Mouse (Mus musculus) kidney, embryonic 15.5 days (tissue): Measurements from ENCODE around the gene Gm49325. TPM values are rescaled to one million over a fixed set of nuclear protein-coding genes. Genes with fewer than 3 reads are reported as not detected.

Experiments
- ATAC-seq: fragments of 200-750 bp; cut with Nextera tagmentation; replicated peaks from 2 replicates; pipeline ENCODE4 v1.8.0; 2017; ENCODE audit warnings: moderate TSS enrichment; ENCODE audit not compliant: low FRiP score
- H3K27ac ChIP-seq: fragments of 300-500 bp; sonication (generic); 2 replicates; pipeline ENCODE4 v1.5.1; 2015; ENCODE audit warnings: mild to moderate bottlenecking, inconsistent platforms
- H3K27me3 ChIP-seq: fragments of 300-500 bp; sonication (generic); 2 replicates; pipeline ENCODE4 v1.6.1; 2015; ENCODE audit warnings: inconsistent platforms
- H3K36me3 ChIP-seq: fragments of 300-500 bp; sonication (generic); 2 replicates; pipeline ENCODE4 v1.6.1; 2015; ENCODE audit warnings: inconsistent platforms
- H3K4me1 ChIP-seq: fragments of 300-500 bp; sonication (generic); 2 replicates; pipeline ENCODE4 v1.6.1; 2015; ENCODE audit warnings: inconsistent platforms
- H3K4me2 ChIP-seq: fragments of 300-500 bp; sonication (generic); 2 replicates; pipeline ENCODE4 v1.6.1; 2015; ENCODE audit warnings: moderate library complexity, mild to moderate bottlenecking, inconsistent platforms
- H3K4me3 ChIP-seq: fragments of 300-500 bp; sonication (generic); replicated peaks from 2 replicates; pipeline ENCODE4 v1.5.1; 2015; ENCODE audit warnings: mild to moderate bottlenecking, inconsistent platforms
- H3K9ac ChIP-seq: fragments of 300-500 bp; sonication (generic); 2 replicates; pipeline ENCODE4 v1.6.1; 2015; ENCODE audit warnings: mild to moderate bottlenecking, inconsistent platforms
- H3K9me3 ChIP-seq: fragments of 300-500 bp; sonication (generic); replicated peaks from 2 replicates; pipeline ENCODE4 v1.6.1; 2016; ENCODE audit warnings: inconsistent platforms
- WGBS: fragments of 180-500 bp; shearing (Covaris S2); methylation state at CpG from one replicate; pipeline ENCODE4 v1.1.7; 2015; ENCODE audit warnings: mixed read lengths; 5-methylcytosine and 5-hydroxymethylcytosine counted together
- polyA plus RNA-seq: library from polyadenylated mRNA; unstranded; fragments of >200 nt; fragmentation: Nextera tagmentation; extraction: Ambion mirVana; gene quantifications from 2 replicates; pipeline ENCODE4 v1.2.1, GENCODE M21; 2015

Gm49325 gene
- polyA plus RNA-seq = 3.6 and 6.3 TPM in 2 replicates

DNA sequence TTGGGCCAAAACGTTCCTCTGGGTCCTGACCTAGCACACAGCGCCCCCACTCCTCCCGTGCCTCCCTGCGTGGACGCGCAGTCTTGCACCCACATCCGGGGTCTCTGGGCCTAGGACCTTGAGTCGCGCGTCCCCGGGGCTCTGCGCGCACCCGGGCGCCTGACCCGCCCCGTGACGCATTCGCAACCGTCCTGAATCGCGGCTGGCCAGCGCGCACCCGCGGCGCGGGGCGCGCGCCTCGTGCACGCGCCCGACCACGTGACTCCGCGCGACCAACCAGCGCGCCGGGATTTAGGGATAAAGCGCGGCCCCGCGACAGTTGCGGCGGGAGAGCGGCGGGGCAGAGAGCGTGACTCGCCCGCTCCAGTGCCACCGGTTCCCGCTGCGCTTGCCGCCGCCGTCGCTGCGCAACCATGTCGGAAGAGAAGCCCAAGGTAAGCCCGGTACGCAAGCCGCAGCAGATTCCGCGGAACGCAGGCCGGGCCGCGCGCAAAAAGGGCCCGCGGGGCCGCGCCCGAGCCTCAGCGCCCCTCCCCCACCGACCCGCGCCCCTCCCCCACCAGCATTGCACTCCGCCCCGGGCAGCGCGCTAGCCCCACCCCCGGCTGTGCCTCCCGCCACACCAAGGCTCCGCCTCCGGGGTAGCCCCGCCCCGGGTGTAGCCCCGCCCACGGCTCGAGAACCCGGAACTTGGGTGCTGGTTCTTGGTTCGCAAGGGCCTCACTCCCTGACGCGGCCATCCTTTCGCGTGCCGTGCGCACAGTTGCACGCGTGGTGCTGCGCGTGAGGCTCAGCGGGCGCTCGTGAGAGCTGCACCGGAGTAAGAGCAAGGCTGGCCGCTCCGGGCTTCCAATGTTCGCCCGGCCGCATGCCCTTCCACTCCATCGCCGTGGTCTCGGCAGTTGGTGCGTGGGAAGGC lies at the start of gene Gm49325, which contains the start of gene Sumo3:
TSS of gene Gm49325 (plus strand) at position 290 of the 919 bp plus-strand sequence.
TSS of gene Sumo3 (plus strand) at position 190 of the 919 bp plus-strand sequence.
- under 1% methylated on average over 108 of the region's 119 CpGs for WGBS
- Histone ChIP-seq H3K9me3 (no peaks in the 10 kb centered on the region; the same call in none of the 2 replicates), H3K27me3 (no peaks in the 10 kb centered on the region), H3K27ac (peak within 1 kb of the TSS; percentile 99), H3K4me3 (peak within 1 kb of the TSS; percentile 63), H3K4me1 (peaks cover 27% of the 10 kb centered on the region), H3K36me3 (peaks cover 30% of the 10 kb centered on the region), H3K4me2 (peak within 1 kb of the TSS; percentile 84), H3K9ac (peak within 1 kb of the TSS; percentile 65)
- peak; percentile 89 for ATAC-seq

DNA sequence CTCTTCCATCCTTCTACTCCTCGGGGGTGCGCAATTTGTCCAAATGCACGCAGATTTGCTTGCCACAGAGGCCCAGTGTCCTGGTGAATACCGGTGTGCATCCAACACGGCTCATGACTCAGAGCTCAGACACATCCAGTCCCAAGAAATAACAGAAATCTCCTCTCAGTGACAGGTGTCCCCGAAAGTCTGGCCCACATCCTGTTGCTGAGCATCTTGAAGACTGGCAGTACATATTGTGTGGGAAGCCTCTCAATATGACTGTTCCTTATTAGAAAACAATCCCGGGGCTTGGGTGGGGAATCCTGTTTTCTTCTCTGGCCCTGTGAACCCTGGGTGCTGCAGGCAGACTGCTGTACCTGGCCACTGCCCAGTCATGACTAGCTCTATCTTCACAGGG lies 49.4 kb upstream of the Gm49325 start:
- WGBS = 86% methylated on average over 7 of the region's 7 CpGs

DNA sequence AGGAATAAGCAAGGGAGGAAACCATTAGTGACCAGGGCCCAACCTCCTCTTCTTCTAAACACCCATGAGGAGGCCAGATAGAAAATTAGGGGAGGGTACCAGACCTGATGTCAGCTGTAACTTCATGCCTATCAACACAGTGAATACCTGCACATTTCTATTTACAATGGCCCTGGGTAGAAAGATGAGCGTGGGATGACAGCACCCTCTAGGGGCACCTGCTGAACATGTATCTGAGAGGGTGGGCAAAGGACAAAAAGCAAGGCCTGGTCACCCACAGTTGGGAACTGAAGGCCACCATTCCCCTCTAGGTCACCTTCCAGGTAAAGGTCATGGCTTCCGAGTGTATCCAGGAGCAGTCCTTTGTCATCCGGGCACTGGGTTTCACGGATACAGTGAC lies 48.4 kb upstream of the Gm49325 start:
- 81% methylated on average over 4 of the region's 4 CpGs for WGBS
- Histone ChIP-seq H3K9me3 (no peaks in the 10 kb centered on the region), H3K9ac (no peak overlapping the region), H3K4me1 (no peaks in the 10 kb centered on the region), H3K27me3 (no peaks in the 10 kb centered on the region), H3K4me3 (no peak overlapping the region), H3K4me2 (no peak overlapping the region), H3K36me3 (no peaks in the 10 kb centered on the region), H3K27ac (no peak overlapping the region)
- ATAC-seq = no peak

More for the DNA sequence above, 49.4 kb upstream of the Gm49325 start:
- H3K27ac ChIP-seq = no peak overlapping the region
- no peaks in the 10 kb centered on the region for H3K36me3 ChIP-seq
- H3K4me1 ChIP-seq = no peaks in the 10 kb centered on the region
- H3K27me3 ChIP-seq = no peaks in the 10 kb centered on the region
- H3K9ac ChIP-seq = no peak overlapping the region
- no peak overlapping the region for H3K4me2 ChIP-seq
- H3K9me3 ChIP-seq = no peaks in the 10 kb centered on the region
- ATAC-seq = no peak
- H3K4me3 ChIP-seq = no peak overlapping the region

DNA sequence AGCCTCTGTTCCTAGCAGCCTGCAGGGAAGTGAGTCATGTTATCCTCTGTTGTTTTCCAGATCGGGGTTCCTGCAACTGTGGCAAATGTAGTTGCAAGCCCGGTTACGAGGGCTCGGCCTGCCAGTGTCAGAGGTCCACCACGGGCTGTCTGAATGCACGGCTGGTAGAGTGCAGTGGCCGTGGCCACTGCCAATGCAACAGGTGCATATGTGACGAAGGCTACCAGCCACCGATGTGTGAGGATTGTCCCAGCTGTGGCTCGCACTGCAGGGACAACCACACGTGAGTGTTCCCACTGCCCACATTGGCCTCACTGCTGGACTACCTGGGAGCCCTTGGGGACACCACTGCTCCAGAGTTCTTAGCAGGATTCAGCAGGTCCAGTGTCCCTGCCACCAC lies 45.9 kb upstream of the Gm49325 start:
- Histone ChIP-seq H3K4me1 (no peaks in the 10 kb centered on the region), H3K4me3 (no peak overlapping the region), H3K4me2 (no peak overlapping the region), H3K9ac (no peak overlapping the region), H3K36me3 (no peaks in the 10 kb centered on the region), H3K9me3 (no peaks in the 10 kb centered on the region), H3K27me3 (no peaks in the 10 kb centered on the region), H3K27ac (no peak overlapping the region)
- ATAC-seq = no peak
- 90% methylated on average over 11 of the region's 11 CpGs for WGBS

DNA sequence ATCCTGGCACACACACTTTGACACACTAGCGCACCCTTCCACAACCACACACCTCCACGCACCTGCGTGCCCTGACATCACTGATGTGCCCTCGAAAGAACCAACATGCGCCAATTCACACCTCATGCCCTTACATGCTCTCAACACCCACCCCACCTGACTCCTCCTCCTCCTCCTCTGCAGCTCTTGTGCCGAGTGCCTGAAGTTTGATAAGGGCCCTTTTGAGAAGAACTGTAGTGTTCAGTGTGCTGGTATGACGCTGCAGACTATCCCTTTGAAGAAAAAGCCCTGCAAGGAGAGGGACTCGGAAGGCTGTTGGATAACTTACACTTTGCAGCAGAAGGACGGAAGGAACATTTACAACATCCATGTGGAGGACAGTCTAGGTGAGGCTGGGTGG lies 45.2 kb upstream of the Gm49325 start:
- no peak overlapping the region for H3K9ac ChIP-seq
- no peak overlapping the region for H3K27ac ChIP-seq
- ATAC-seq = no peak
- no peaks in the 10 kb centered on the region for H3K36me3 ChIP-seq
- 86% methylated on average over 9 of the region's 9 CpGs for WGBS
- no peaks in the 10 kb centered on the region for H3K9me3 ChIP-seq
- H3K4me2 ChIP-seq = no peak overlapping the region
- H3K27me3 ChIP-seq = no peaks in the 10 kb centered on the region
- H3K4me1 ChIP-seq = no peaks in the 10 kb centered on the region
- no peak overlapping the region for H3K4me3 ChIP-seq

DNA sequence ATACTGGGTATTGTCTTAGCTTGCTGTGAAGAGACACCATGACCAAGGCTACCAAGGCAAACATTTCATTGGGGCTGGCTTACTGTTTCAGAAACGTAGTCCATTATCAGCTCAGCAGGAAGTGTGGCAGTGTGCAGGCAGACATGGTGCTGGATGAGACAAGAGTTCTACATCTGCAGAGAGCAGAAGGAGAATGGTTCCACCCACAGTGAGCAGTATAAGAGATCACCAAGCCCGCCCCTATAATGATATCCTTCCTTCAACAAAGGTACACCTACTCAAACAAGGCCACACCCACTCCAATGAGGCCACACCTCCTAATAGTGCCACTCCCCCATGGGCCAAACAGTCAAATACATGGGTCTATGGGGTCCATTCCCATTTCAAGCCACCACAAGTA lies 44.5 kb upstream of the Gm49325 start:
- no peak overlapping the region for H3K4me3 ChIP-seq
- WGBS = 75% methylated on average over 2 of the region's 2 CpGs
- no peak for ATAC-seq

DNA sequence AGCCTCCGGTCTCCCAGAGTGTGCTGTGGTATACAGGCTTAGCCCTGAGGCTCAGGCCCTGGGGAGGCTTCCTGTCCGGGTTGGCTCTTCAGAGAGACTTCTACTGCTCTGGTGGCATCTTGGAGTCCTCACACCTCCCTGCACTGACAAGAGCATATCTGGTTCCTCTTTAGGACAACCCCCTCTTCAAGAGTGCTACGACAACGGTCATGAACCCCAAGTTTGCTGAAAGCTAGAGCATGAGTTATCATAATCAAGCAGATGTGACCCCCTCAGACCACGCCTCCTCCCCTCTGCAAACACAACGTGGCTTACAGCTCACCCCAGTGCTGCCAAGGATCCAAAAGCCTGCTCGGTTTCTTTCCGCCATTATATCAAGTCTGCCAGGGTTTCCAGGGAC lies 41.0 kb upstream of the Gm49325 start:
- Histone ChIP-seq H3K9ac (no peak overlapping the region), H3K4me2 (no peak overlapping the region), H3K4me3 (no peak overlapping the region), H3K27me3 (no peaks in the 10 kb centered on the region), H3K9me3 (no peaks in the 10 kb centered on the region), H3K27ac (no peak overlapping the region), H3K36me3 (no peaks in the 10 kb centered on the region), H3K4me1 (peaks cover 15% of the 10 kb centered on the region)
- ATAC-seq = no peak
- 85% methylated on average over 8 of the region's 8 CpGs for WGBS

More for the DNA sequence above, 44.5 kb upstream of the Gm49325 start:
- Histone ChIP-seq H3K9ac (no peak overlapping the region), H3K4me2 (no peak overlapping the region), H3K27me3 (no peaks in the 10 kb centered on the region), H3K9me3 (no peaks in the 10 kb centered on the region), H3K36me3 (no peaks in the 10 kb centered on the region), H3K4me1 (no peaks in the 10 kb centered on the region), H3K27ac (no peak overlapping the region)

DNA sequence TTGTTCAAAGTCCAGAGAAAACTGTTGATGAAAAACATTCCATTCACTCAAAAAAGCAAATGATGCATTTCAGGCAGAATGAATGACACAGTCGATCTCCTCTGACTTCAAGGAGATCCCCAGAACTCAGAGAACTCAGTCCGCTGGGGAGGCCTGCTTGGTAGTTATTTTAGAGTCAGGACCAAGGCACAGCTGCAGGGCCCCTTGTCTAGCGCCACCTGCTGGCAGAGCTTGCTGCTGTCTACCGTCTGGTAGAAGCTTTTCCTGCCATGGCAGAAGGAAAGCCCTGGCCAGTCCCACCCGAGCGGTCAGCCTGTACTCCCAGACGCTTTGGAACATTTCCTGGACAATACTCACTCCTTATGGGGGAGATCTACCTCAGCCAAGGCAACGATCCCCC lies 39.3 kb upstream of the Gm49325 start:
- Histone ChIP-seq H3K27me3 (no peaks in the 10 kb centered on the region), H3K4me1 (peaks cover 15% of the 10 kb centered on the region), H3K9me3 (no peaks in the 10 kb centered on the region), H3K4me3 (no peak overlapping the region), H3K9ac (no peak overlapping the region), H3K27ac (no peak overlapping the region), H3K36me3 (no peaks in the 10 kb centered on the region), H3K4me2 (no peak overlapping the region)
- 31% methylated on average over 8 of the region's 8 CpGs for WGBS
- ATAC-seq = 0 out of 2 replicates have a peak, but pooled peaks have one; percentile 19

DNA sequence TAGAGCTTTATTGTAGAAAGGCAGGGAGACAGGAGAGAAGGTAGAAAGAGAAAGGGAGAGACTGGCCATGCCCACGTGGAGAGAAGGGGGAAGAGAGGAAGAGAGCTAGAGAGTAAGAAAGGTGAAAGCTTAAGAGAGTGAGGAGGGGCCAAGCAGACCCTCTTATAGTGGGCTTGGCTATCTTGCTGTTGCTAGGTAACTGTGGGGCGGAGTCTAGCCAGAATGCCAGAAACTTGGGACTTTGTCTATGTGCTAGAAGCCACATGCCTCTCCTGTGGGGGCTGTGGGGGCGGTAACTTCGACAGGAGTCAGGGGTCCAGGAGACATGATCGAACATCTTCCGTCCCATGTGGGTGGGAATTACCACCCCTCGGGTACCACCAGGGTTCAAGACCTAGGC lies 36.5 kb upstream of the Gm49325 start:
- no peak overlapping the region for H3K27ac ChIP-seq

DNA sequence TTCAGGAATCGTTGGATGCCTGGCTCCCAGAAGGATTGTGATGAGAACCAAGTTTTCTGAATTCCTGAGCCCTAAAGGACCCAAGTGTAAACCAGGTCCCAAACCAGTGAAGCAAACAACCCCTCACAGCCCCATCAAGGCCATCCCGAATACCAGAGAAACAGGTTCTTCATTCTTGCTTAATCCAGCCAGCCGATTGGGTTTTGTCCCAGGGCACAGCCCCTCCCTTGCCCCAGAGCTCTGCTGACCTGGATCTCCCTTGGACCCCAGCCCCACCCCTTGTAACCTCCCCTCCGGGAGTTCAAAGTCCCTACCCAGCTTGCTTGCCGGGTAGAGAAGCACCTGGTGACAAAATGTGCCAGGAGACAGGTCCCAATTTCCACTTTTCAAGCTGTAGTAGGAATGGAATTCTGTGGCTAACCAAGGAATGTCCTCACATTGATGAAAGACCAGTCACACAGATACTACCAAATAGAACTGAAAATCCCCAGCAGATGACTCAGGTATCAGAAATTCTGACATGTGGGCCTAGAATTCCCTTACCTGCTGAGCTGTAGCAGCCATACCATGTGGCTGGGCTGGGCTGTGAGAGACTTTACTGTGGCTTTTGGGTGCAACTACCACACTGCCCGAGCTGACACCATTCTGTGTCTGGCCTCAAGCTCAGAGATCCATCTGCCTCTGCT lies 35.9 kb upstream of the Gm49325 start:
- no peak overlapping the region for H3K4me2 ChIP-seq
- no peaks in the 10 kb centered on the region for H3K36me3 ChIP-seq
- H3K27me3 ChIP-seq = no peaks in the 10 kb centered on the region
- H3K9me3 ChIP-seq = no peaks in the 10 kb centered on the region
- peak overlapping the region; percentile 50; the same call in 1 of the 2 replicates for H3K27ac ChIP-seq
- no peak overlapping the region for H3K9ac ChIP-seq
- no peak overlapping the region for H3K4me3 ChIP-seq
- WGBS = 44% methylated on average over 6 of the region's 6 CpGs
- ATAC-seq = 0 out of 2 replicates have a peak, but pooled peaks have one; percentile 40
- peaks cover 25% of the 10 kb centered on the region for H3K4me1 ChIP-seq

More for the DNA sequence above, 36.5 kb upstream of the Gm49325 start:
- Histone ChIP-seq H3K36me3 (no peaks in the 10 kb centered on the region), H3K4me2 (no peak overlapping the region), H3K27me3 (no peaks in the 10 kb centered on the region), H3K4me3 (no peak overlapping the region), H3K4me1 (peaks cover 25% of the 10 kb centered on the region), H3K9me3 (no peaks in the 10 kb centered on the region), H3K9ac (no peak overlapping the region)
- no peak for ATAC-seq
- WGBS = 41% methylated on average over 7 of the region's 7 CpGs

DNA sequence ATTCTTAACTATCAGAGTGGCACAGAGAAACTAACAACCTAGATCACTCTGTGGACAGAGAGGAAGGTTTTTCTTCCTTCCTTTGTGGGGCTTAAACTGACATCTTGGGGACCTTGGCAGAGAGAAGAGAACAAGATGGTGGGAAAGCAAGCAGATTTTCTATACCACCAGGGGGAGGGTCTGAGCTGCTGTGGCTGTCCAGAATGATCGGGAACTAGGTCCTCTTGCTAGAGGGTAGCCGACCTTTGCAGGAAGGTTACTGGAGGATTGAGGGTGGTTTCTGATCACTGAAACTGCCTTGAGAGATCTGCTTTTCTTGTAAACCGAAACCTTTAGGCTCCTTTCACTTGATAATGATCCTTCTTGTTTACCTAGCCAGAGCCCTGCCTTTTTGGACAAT lies 33.8 kb upstream of the Gm49325 start:
- Histone ChIP-seq H3K9ac (no peak overlapping the region), H3K4me3 (no peak overlapping the region), H3K27me3 (no peaks in the 10 kb centered on the region), H3K27ac (no peak overlapping the region), H3K36me3 (no peaks in the 10 kb centered on the region), H3K4me2 (no peak overlapping the region), H3K4me1 (peaks cover 25% of the 10 kb centered on the region), H3K9me3 (no peaks in the 10 kb centered on the region)
- 21% methylated on average over 3 of the region's 3 CpGs for WGBS
- no peak for ATAC-seq

DNA sequence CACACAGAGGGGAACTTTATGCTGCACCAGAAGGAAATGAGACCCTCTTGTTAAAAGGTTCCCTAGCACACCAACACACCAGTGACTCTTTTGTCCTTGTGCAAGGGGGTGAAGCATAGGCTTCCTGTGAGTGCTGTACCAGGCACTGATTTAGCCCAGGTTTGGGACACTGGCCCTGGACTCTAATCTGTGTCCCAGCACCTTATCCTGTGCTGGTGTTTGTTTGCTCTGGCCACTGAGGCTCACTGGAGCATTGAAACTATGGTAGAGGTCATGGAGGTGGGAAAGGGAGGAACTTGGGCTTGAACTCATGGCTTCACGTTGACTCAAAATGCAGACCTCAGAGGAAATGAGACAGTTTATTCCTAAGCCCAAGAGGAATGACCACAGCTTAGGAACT lies 32.8 kb upstream of the Gm49325 start:
- Histone ChIP-seq H3K4me3 (no peak overlapping the region), H3K9me3 (no peaks in the 10 kb centered on the region), H3K4me2 (no peak overlapping the region), H3K36me3 (no peaks in the 10 kb centered on the region), H3K27me3 (no peaks in the 10 kb centered on the region), H3K27ac (no peak overlapping the region), H3K9ac (no peak overlapping the region), H3K4me1 (peaks cover 25% of the 10 kb centered on the region)
- no peak for ATAC-seq
- WGBS = 52% methylated on average over 1 of the region's 1 CpGs
